Mouse (Mus musculus) kidney, postnatal 36 days (tissue): Measurements from ENCODE around the gene Ankrd9.

ENCODE experiments used
- DNase-seq, 2 experiments: peaks; one replicate each; pipeline ENCODE4 v3.0.0; 2021 to 2022; ENCODE audit warnings: mixed read lengths in 2 of 2

Ankrd9 gene

DNA sequence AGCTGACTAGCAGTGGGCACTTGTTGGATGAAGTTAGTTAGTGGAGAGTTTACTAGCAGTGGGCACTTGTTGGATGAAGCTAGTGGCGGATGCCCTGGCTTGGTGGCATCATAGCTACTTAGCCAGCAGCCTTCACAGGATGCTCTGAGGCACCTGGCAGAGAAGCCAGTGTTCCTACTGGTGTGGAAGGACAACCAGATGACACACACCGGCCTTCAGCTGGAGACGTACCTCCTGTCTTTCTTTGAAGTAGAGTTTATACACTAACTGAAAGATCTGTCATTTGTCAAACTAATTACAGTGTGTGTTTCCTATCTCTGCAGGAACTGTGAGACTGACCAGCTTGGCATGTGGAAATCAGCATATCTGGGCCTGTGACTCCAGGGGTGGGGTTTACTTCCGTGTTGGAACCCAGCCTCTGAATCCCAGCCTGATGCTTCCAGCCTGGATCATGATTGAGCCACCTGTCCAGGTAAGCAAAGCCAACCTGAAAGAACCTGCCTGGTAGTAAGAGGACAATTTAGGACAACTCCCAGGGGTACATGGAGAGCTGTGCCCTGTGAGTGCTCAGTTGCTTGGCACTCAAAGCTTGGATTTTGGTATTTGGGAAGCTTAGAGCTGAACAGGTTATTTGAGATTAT lies 24.4 kb downstream of the Ankrd9 start:
- DNase-seq, result no peak

DNA sequence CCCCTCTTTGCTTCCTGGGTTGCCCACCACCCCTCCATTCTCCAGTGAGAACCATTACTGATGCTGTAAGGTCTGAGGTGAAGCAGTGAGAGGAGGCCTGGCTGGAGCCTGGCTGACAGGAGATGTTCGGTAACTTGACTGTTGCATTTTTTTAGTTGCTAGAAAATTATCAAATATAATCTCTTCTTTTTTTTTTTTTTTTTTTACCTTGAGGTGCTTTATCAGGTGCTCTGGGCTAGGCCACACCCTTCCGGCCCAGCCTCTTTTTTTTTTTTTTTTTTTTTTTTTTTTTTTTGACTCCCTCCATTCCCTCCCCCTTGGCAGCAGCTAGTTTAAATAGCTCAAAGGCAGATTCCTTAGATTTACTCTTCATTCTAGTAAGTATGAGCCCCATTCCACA lies 24.9 kb downstream of the Ankrd9 start:
- DNase-seq, result no peak

DNA sequence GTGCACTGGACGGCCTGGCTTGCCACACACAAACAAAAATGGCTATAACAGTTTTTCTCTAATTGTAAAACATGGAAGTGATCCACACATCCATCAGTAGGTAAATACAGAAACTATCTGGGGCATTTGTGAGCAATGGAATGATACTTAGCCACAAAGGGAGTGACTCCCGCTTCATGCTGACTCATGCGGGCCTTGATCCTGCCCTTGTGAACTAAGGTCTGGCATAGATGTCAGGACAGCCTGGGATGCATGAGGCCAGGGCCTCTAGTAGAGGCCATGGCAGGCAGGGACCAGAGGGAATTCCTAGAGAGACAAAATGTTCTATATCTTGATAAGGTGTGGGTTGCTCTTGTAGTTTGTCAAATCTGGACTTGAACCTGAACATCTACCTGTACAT lies 25.4 kb downstream of the Ankrd9 start:
- no peak for DNase-seq

DNA sequence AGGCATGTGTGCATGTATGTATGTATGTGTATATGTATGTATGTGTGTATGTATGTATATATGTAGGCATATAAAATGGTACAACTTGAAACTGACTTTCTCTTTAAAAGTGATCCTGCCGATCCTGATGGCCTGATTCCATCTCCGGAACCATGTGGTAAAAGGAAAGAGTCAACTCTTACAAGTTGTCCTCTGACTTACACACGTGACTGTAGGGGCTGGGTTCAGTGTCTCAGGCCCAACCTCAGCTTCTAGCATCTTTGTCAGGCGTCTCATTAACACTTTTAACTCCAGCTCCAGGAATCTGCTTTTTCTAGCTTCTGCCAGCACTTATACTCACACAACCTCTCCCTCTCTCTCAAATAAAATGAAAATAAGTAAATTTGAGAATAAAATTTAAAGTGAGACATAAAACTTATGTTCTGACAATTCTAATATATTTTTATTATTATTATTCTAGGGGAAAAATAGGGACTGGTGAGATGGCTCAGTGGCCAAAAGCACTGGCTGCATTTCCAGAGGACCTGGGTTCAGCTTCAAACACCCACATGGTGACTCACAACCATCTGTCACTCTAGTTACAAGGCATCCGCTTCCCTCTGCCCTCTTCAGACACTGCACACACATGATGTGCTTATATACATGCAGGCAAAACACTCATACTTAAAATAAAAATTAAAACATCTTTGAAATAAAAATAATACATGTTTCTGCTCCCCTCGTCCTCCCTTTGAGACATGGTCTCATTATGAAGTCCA lies 26.0 kb downstream of the Ankrd9 start:
- DNase-seq, result no peak

DNA sequence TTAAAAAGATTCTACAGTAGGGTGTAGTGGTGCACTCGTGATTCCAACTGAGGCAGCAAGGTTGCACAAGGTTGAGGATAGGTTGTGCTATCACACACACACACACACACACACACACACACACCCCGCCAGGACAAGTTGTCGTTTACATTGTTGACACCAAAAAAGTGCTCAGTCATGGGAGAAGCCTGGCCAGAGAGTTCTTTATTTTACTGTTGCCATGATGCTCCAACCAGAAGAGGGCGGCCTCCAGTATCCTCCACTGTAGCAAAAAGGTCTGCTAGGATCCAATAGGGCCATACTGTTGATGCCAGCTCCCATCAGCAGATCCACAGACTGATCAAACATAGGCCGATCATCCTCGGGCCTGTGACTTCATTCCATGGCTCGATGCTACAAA lies 27.6 kb downstream of the Ankrd9 start:
- peak in 1 of 2 experiments; percentile 14 for DNase-seq

DNA sequence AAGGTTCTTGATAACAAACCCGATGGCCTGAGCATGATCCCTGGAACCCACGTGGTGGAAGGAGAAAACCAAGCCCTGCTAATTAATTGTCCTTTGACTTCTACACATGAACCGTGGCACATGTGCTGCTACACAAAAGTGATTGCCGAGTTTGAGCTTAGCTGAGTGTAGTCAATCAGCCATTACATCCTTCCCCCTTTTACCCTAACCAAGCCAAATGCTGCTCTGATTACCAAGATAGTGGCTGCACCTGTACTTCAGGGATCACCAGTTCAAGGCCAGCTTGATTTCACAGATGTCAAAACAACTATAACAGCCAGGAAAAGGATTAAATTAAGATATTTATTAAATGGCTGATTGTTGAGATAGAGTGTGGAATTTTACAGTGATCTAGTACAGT lies 28.7 kb downstream of the Ankrd9 start:
- no peak for DNase-seq

DNA sequence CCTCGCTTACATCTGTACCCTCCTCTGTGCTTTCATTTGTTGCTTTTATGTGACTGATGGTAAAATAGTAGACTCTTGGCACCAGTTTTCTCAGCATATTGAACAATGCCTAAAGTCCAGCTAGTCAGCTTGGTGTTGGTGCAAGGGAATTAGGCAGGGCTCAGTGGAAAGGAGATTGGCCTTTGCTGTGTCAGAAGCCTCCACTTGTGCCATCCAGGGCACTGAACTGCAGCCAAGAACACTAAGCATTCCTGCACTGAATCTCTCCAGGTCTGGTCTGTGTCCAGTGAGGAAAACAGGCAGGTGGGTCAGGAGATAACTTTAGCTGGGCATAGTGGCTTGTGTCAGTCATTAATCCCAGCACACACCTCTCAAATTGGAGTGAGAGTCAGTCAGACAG lies 29.4 kb downstream of the Ankrd9 start:
- no peak for DNase-seq

DNA sequence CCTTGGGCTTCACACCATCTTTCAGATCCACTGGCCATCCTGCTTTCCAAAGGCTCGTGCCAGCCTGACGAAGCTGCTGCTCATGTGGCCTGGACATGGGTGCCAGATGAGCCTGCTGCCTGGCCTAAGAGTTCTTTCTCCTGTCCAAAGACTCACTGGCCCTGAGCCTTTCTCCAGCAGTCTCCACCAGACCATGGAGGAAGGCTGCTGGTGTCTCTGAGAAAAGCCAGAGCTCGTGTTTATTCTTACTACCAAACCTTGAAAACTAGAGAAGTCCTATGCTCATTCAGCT lies 30.0 kb downstream of the Ankrd9 start:
- DNase-seq, result no peak

DNA sequence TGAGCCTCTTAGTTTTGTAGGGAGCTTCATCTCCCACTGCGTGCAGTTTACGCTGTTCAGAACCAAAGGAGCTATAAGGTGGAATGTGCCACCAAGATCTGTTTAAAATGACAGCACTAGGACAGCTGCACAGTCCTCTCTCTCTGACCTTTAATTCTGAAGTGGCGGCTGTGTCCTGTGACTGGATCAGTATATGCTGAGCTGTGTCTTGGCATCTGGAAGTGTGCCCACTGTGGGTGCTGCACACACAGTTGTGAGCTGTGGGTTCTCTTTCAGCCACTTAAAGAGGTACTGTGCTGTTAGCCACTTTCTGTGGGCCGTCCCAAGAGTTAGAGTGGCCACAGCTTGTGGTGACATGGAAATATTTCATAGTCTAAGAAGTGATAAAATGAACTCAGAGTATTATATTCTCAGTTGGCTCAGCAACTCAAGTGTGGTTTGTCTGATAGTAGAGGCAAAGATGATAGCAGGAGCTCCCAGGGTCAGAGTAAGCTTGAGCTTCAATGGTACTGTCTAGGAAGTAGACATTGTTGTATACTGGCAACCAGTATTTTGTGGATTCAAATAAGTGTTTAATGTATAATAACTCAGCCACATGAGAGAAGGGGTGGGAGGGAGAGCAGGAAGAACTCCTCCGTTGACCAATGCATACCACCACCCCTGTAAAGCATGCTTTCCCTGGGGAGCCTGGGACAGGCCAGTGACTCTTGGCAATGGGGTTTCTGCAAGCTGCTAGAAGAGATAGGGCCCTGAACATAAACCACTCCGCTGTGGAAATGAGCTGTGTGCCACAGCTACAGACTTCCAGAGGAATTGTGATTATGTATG lies 30.5 kb downstream of the Ankrd9 start:
- DNase-seq, result no peak

DNA sequence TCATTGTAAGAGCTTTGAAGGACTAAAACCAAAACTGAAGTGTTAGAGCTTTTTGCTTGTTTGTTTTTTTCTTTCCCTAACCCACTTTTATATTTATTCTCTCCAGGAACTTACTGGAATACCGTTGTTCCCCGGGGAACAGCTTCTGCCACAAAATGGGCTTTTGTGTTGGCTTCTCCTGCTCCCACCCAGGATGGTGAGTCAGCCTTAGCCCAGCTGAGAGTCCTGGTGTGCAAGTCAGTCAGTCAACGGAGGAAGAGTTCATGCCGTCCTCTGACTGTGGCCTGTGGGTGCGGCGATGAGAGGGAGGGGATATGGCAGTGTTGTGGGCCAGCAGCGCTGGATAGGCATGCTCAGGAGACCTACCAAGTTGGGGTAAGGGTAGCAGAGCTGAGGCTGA lies 32.6 kb downstream of the Ankrd9 start:
- DNase-seq, result no peak

DNA sequence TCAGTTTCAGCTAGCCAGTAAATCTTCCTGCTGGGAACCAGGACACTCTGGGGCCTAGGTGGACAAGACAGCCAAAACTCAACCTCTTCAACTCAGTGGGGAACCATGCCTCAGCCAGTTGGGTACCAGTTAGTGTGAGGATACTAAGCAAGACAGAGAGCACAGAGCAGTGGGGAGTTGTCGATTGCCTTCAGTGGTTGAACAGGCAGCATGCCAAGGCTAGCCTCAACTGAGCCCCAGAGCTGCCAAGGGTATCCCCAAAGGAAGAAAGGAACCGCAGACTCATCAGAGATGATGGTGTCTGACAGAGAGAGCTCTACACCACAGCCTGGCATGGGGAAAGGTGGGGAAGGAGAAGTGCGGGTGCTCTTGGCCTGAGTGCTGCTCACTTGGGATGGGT lies 38.0 kb downstream of the Ankrd9 start:
- no peak for DNase-seq

DNA sequence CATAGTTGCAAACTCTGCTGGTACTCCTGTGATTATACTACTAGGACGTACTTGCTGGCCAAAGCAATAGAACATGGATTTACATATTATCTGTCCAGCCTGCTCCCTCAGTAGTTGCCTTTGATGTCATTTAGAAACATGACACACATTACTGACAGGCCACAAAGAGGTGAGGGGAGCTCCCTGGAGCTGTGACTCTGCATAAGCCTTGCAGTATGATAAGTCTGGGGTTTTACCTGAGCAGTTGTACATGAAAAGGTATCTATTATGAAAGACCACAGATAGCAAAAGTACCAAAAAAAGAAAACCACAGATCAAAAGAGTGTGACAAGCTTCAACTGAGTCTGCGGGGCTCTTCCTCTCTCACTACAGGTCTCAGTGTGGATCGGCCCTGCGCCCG lies 39.5 kb downstream of the Ankrd9 start:
- no peak for DNase-seq

DNA sequence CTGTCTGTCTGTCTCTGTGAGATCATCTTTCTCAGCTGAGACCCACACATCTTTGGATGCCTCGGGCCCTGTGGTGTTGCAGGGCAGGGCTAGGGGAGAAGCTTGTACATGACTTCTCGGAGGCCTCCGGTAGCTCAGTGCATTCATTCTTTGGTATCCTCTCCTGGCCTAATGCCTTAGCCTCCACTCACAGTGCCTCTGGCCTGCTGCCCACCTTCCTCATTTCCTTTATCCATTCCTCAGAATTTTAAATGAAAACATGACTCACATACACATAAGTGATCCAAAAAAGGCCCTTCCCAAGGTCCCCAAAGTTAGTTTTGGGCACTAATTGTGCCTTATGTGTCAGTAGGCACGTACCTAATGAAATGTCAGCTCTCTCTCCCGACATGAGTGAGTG lies 41.3 kb downstream of the Ankrd9 start:
- no peak for DNase-seq

DNA sequence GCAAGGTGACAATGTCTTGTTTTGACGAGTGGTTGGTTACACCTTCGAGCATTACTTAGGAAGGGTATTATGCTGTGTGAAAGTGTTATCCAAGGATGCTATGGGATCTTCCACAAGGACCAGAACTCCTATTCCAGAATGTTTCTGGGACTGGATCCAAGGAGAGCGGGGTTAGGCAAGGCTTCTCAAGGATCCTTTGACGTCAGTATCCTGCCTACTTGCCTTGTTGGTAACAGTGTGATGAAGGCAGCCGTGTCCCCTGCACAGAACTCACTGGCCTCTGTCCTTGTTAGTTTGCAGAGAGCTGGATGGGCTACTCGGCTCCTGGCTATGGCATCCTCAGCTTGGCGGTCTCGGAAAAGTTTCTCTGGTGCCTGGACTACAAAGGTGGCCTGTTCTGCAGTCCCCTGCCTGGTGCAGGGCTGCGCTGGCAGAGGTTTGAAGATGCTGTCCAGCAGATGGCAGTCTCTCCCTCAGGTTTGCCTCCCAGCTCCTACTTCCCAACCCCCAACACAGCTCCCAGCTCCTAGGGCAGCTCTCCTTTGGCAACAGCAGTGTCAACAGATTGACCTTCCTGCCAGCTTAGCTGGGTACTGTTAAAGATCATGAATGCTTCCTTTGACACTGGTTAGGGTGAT lies 42.7 kb downstream of the Ankrd9 start:
- peak; percentile 87 to 91 for DNase-seq

DNA sequence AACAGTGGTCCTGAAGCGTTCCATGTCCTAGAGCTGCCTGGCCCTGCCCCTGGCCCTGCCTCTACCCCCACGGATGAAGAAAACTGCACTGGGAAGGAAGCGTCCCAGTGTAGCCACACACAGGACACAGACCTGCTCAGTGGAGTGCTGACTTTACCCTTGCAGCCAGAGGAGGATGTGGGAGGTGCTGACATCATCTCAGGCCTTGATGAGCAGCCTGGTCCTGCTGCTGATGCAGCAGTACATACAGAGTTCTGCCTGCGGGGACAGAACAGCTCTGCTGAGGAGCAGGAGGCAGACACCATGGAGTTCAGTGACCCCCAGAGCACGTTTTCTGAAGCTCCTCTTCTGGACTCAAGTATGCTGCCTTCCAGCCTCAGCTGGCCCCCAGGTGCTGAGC lies 46.0 kb downstream of the Ankrd9 start:
- DNase-seq, result no peak
